Mouse (Mus musculus) ovary, adult 18-20 months (tissue): ENCODE results near the gene Grm1.

Experiments
- DNase-seq: peaks from one replicate; pipeline ENCODE4 v3.0.0; 2022; ENCODE audit warnings: low spot score, mixed read lengths

Gene Grm1

GRCm38 (mm10) chr10:10964490-10965150 is 117.5 kb downstream of the Grm1 start:
- DNase-seq: no peak

GRCm38 (mm10) chr10:10950557-10950956 is 131.6 kb downstream of the Grm1 start:
- no peak for DNase-seq

- DNase-seq: no peak
Observed at GRCm38 (mm10) chr10:10949172-10949571, 133.0 kb downstream of the Grm1 start.

- DNase-seq: no peak
Observed at GRCm38 (mm10) chr10:10947531-10947930, 134.6 kb downstream of the Grm1 start.

GRCm38 (mm10) chr10:10944003-10944402 is 138.2 kb downstream of the Grm1 start:
- DNase-seq: no peak

GRCm38 (mm10) chr10:10942248-10942647 is 139.9 kb downstream of the Grm1 start:
- DNase-seq: no peak

GRCm38 (mm10) chr10:10935806-10936205 is 146.3 kb downstream of the Grm1 start:
- DNase-seq: no peak

- no peak for DNase-seq
Observed at GRCm38 (mm10) chr10:10929672-10930071, 152.5 kb downstream of the Grm1 start.

GRCm38 (mm10) chr10:10928798-10929366 is 153.3 kb downstream of the Grm1 start:
- DNase-seq: no peak

- DNase-seq: no peak
Observed at GRCm38 (mm10) chr10:10917857-10918399, 164.2 kb downstream of the Grm1 start.

GRCm38 (mm10) chr10:10913621-10914020 is 168.5 kb downstream of the Grm1 start:
- DNase-seq: no peak

GRCm38 (mm10) chr10:10890221-10890620 is 191.9 kb downstream of the Grm1 start:
- no peak for DNase-seq

- no peak for DNase-seq
Observed at GRCm38 (mm10) chr10:10888521-10888920, 193.6 kb downstream of the Grm1 start.

- DNase-seq: no peak
Observed at GRCm38 (mm10) chr10:10884992-10885391, 197.2 kb downstream of the Grm1 start.

- no peak for DNase-seq
Observed at GRCm38 (mm10) chr10:10872142-10872541, 210.0 kb downstream of the Grm1 start.

GRCm38 (mm10) chr10:10870271-10870670 is 211.9 kb downstream of the Grm1 start:
- DNase-seq: no peak

- no peak for DNase-seq
Observed at GRCm38 (mm10) chr10:10866278-10866677, 215.9 kb downstream of the Grm1 start.

- no peak for DNase-seq
Observed at GRCm38 (mm10) chr10:10864759-10865158, 217.4 kb downstream of the Grm1 start.

GRCm38 (mm10) chr10:10847376-10848286 is 234.5 kb downstream of the Grm1 start:
- no peak for DNase-seq

- no peak for DNase-seq
Observed at GRCm38 (mm10) chr10:10845059-10845685, 237.0 kb downstream of the Grm1 start.

- DNase-seq: no peak
Observed at GRCm38 (mm10) chr10:10835406-10835805, 246.8 kb downstream of the Grm1 start.

GRCm38 (mm10) chr10:10834828-10835227 is 247.3 kb downstream of the Grm1 start:
- no peak for DNase-seq
